Mouse (Mus musculus) heart, postnatal 25 days (tissue): ENCODE results near the gene Krtap3-1. TPM values are rescaled to one million over a fixed set of nuclear protein-coding genes. Genes with fewer than 3 reads are reported as not detected.

Source experiments
- DNase-seq: peaks from one replicate; pipeline ENCODE4 v3.0.0; 2022; ENCODE audit warnings: low spot score
- intact Hi-C: fragments of 180-260 bp; cut with DNase I; formaldehyde crosslinking; loops from one replicate; pipeline ENCODE4 v1.15.1; 2025
- total RNA-seq, 2 experiments: library from RNA; stranded (reverse); gene quantifications; 2 replicates each; pipeline ENCODE4 v1.2.3; 2021

Gene Krtap3-1
- total RNA-seq, 2 experiments from 2014 or later = not detected

DNA sequence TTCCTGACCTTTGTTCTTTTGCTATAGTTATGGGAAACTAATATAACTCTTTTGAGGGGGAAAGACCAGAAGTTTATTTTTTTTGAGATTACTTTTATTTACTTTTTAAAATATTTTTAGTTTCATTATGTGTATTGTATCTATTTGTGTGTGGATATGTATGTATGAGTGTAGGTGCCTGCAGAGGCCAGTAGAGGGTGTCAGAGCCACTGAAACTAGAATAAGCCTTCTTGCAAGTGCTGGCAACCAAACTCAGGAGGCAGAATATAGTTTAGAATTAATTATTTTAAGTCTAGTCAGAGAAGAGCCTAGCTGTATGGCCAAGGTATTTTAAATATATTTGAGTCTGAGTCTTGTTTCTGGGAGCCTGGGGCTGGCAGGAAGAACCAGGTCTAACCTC, 18.5 kb downstream of the Krtap3-1 start:
- intact Hi-C loops = no loop called here

DNA sequence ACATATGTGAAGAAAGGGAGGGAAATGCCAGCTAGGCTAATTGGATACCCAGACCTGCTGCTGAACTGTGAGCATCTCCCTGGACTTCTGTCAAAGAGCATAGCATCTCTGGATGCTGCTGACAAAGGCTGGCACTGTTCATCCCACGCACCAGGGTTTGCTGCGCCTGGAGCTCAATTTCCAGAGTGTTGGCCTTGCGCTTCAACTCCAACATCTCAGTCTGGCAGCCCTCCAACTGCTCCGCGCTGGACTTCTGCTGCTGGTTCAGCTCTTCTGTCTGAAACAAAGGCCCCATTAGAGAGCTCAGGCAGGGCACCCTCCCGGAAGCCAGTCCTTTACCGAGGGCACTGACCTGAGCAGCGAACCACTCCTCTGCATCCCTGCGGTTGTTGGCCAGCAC, 26.7 kb downstream of the Krtap3-1 start:
- DNase-seq = no peak
- intact Hi-C loops = no loop called here

More for the DNA sequence above, 18.5 kb downstream of the Krtap3-1 start:
- DNase-seq = no peak

DNA sequence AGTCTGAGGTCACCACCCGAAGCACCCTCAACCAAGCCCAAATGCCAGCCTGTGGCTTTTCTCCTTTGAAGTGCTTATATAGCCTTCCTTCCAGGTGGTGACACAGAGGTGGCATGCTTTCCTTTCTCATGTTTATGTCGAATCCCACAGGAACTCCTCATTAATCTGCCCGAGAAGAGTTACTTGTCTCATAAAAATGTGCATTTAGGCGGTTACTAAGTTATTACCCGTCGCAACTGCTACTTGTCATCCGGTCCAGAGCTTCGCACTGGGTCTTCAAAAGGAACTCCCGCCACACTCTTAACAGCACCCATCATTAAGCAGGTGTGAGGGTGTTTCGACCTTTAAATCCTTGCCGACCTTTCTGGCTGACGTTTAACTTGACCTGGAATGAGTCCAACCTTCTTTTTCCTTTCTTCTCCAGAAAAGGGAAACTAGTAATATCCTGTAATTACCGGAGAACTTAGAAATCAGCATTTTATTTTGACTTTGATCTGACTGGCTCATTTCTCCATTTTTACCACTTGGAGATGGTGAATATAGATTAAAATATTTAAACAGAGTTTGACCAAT, 45.1 kb downstream of the Krtap3-1 start, which contains the start of gene Krt39:
Gene Krt39 (minus strand): TSS at position 51 of the 573 bp plus-strand sequence.
- DNase-seq = no peak
- intact Hi-C loops = no loop called here

Other genes with a start within 250 kb of the Krtap3-1 start
- gene Krt25, start 243.7 kb downstream of the Krtap3-1 start, total RNA-seq = not detected
- gene Krt26, start 228.7 kb downstream of the Krtap3-1 start, total RNA-seq = not detected
- not detected for gene Krt27, start 215.5 kb downstream of the Krtap3-1 start, total RNA-seq
- gene Krt28, start 191.7 kb downstream of the Krtap3-1 start, total RNA-seq = not detected
- 1 to 10 TPM; 5.3 to 5.5 TPM for gene Krt10, start 177.3 kb downstream of the Krtap3-1 start, total RNA-seq
- not detected for gene Krt12, start 144.4 kb downstream of the Krtap3-1 start, total RNA-seq
- gene Krt20, start 128.5 kb downstream of the Krtap3-1 start, total RNA-seq = not detected
- gene Krt23, start 73.5 kb downstream of the Krtap3-1 start, total RNA-seq = not detected
- not detected for gene Krt39, start 45.3 kb downstream of the Krtap3-1 start, total RNA-seq
- not detected for gene Krt40, start 23.5 kb downstream of the Krtap3-1 start, total RNA-seq
- gene Krtap3-3, start 15.8 kb downstream of the Krtap3-1 start, total RNA-seq = not detected
- not detected for gene Krtap3-2, start 9.8 kb downstream of the Krtap3-1 start, total RNA-seq
- not detected for gene Gm11939, start 7.2 kb downstream of the Krtap3-1 start, total RNA-seq
- not detected for gene Krtap1-5, start 14.4 kb upstream of the Krtap3-1 start, total RNA-seq
- gene Krtap1-4, start 17.0 kb upstream of the Krtap3-1 start, total RNA-seq = not detected
- not detected for gene Krtap1-3, start 24.7 kb upstream of the Krtap3-1 start, total RNA-seq
- gene Krtap9-3, start 31.5 kb upstream of the Krtap3-1 start, total RNA-seq = not detected
- not detected for gene Gm11938, start 36.7 kb upstream of the Krtap3-1 start, total RNA-seq
- not detected for gene Gm11937, start 43.6 kb upstream of the Krtap3-1 start, total RNA-seq
- not detected for gene Krtap2-4, start 48.2 kb upstream of the Krtap3-1 start, total RNA-seq
- gene Gm11562, start 53.8 kb upstream of the Krtap3-1 start, total RNA-seq = not detected
- not detected for gene Krtap4-1, start 61.6 kb upstream of the Krtap3-1 start, total RNA-seq
- gene Krtap4-2, start 68.5 kb upstream of the Krtap3-1 start, total RNA-seq = not detected
- not detected for gene Krtap4-7, start 77.5 kb upstream of the Krtap3-1 start, total RNA-seq
- gene Gm11555, start 83.6 kb upstream of the Krtap3-1 start, total RNA-seq = not detected
- not detected for gene Gm11563, start 92.3 kb upstream of the Krtap3-1 start, total RNA-seq
- not detected for gene Krtap4-6, start 99.3 kb upstream of the Krtap3-1 start, total RNA-seq
- not detected for gene Gm14190, start 124.1 kb upstream of the Krtap3-1 start, total RNA-seq
- gene Gm14180, start 167.7 kb upstream of the Krtap3-1 start, total RNA-seq = not detected
- not detected for gene Gm11595, start 206.3 kb upstream of the Krtap3-1 start, total RNA-seq
- gene Krtap4-8, start 214.1 kb upstream of the Krtap3-1 start, total RNA-seq = not detected
- not detected for gene Krtap4-9, start 218.6 kb upstream of the Krtap3-1 start, total RNA-seq
- gene Gm11596, start 226.8 kb upstream of the Krtap3-1 start, total RNA-seq = not detected
- gene Gm11569, start 232.3 kb upstream of the Krtap3-1 start, total RNA-seq = not detected
- not detected for gene Gm11554, start 237.8 kb upstream of the Krtap3-1 start, total RNA-seq
- gene Krtap4-13, start 243.3 kb upstream of the Krtap3-1 start, total RNA-seq = not detected
- gene Gm11564, start 249.0 kb upstream of the Krtap3-1 start, total RNA-seq = not detected